Mouse (Mus musculus) forebrain, embryonic 14.5 days (tissue): ENCODE measurements around the gene Etnppl. TPM values are rescaled to one million over a fixed set of nuclear protein-coding genes. Genes with fewer than 3 reads are reported as not detected.

Experiments
- ATAC-seq: fragments of 200-750 bp; cut with Nextera tagmentation; 2 replicates; pipeline ENCODE4 v1.8.0; 2017; ENCODE audit warnings: mild to moderate bottlenecking, moderate library complexity
- DNase-seq: peaks from one replicate; pipeline ENCODE4 v3.0.0-alpha.2; 2015; ENCODE audit warnings: low spot score
- H3K27ac ChIP-seq: fragments of 300-500 bp; sonication (generic); 2 replicates; pipeline ENCODE4 v1.5.1; 2014; ENCODE audit warnings: low read depth, mild to moderate bottlenecking, control low read depth, low read length, moderate library complexity
- H3K27me3 ChIP-seq: fragments of 300-500 bp; sonication (generic); replicated peaks from 2 replicates; pipeline ENCODE4 v1.6.1; 2014; ENCODE audit warnings: low read length, control low read depth, mixed read lengths; ENCODE audit not compliant: control insufficient read depth, insufficient read depth
- H3K36me3 ChIP-seq: fragments of 300-500 bp; sonication (generic); 2 replicates; pipeline ENCODE4 v1.6.1; 2014; ENCODE audit warnings: low read length, control low read depth; ENCODE audit not compliant: control insufficient read depth, insufficient read depth
- H3K4me1 ChIP-seq: fragments of 300-500 bp; sonication (generic); 2 replicates; pipeline ENCODE4 v1.6.1; 2014; ENCODE audit warnings: antibody characterized with exemption, low read length, control low read depth; ENCODE audit not compliant: control insufficient read depth, insufficient read depth
- H3K4me2 ChIP-seq: fragments of 300-500 bp; sonication (generic); 2 replicates; pipeline ENCODE4 v1.6.1; 2014; ENCODE audit warnings: mild to moderate bottlenecking, control low read depth, low read length
- H3K4me3 ChIP-seq: fragments of 300-500 bp; sonication (generic); 2 replicates; pipeline ENCODE4 v1.5.1; 2014; ENCODE audit warnings: low read depth, low read length, control low read depth
- H3K9ac ChIP-seq: fragments of 300-500 bp; sonication (generic); 2 replicates; pipeline ENCODE4 v1.6.1; 2014; ENCODE audit warnings: mild to moderate bottlenecking, low read length, control low read depth, moderate library complexity
- H3K9me3 ChIP-seq: fragments of 300-500 bp; sonication (generic); replicated peaks from 2 replicates; pipeline ENCODE4 v1.6.1; 2016; ENCODE audit warnings: low read length, control low read depth, mixed read lengths; ENCODE audit not compliant: control insufficient read depth
- WGBS: fragments of 180-500 bp; shearing (Covaris S2); extraction: QIAGEN DNeasy Blood & Tissue Kit; methylation state at CpG from one replicate; pipeline ENCODE4 v1.1.7; 2014; 5-methylcytosine and 5-hydroxymethylcytosine counted together
- polyA plus RNA-seq: library from polyadenylated mRNA; unstranded; fragments of >200 nt; fragmentation: Nextera tagmentation; extraction: Ambion mirVana; gene quantifications from 2 replicates; pipeline ENCODE4 v1.2.1, GENCODE M21; 2014

Etnppl gene
- polyA plus RNA-seq, 1 experiment from 2014 or later = not detected

DNA sequence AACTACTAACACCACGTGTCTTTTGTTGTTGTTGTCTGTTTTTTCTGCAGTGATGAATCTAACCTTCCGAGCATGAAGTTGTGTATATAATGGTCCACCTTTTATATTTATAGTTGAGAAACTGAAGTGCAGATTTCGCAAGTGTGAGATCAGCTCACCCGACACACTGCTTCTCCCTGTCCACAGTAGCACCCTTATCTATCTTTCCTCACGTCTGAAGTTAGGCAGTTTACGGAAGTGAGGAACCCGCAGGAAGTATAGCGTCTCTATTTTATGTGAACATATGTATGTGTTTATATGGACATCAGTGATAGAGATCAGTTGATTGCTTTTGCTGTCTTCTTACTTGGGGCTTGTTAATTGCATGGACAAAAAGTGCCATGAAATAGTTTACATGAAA lies 22.2 kb upstream of the Etnppl start:
- 92% methylated on average over 8 of the region's 8 CpGs for WGBS
- Histone ChIP-seq H3K4me2 (no peak overlapping the region), H3K9ac (no peak overlapping the region), H3K4me3 (no peak overlapping the region), H3K9me3 (no peaks in the 10 kb centered on the region), H3K36me3 (no peaks in the 10 kb centered on the region), H3K27ac (no peak overlapping the region), H3K4me1 (no peaks in the 10 kb centered on the region), H3K27me3 (no peaks in the 10 kb centered on the region)
- ATAC-seq = no peak
- no peak for DNase-seq

DNA sequence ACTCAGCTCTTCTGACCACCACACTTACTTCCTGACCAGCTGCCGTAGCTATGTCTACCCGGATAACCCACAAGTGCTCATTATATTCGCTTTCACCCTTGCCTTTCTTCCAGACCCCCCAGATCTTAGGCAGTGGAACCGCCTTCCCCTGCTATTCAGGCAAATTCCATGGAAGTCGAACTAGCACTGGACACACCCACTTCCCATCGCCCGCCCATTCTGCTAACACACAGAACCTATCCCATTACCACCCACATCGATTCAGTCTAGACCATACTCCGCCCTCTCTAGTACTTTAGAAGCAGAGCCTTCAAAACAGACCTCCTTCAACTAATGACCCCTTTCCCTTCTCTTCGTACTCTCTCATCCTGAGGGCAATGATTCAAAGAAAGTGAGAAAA lies 15.8 kb upstream of the Etnppl start:
- Histone ChIP-seq H3K4me2 (no peak overlapping the region), H3K4me3 (no peak overlapping the region), H3K27me3 (no peaks in the 10 kb centered on the region), H3K4me1 (no peaks in the 10 kb centered on the region), H3K27ac (no peak overlapping the region), H3K9me3 (no peaks in the 10 kb centered on the region), H3K9ac (no peak overlapping the region), H3K36me3 (no peaks in the 10 kb centered on the region)
- DNase-seq (no peak), ATAC-seq (no peak)
- 74% methylated on average over 10 of the region's 10 CpGs for WGBS

DNA sequence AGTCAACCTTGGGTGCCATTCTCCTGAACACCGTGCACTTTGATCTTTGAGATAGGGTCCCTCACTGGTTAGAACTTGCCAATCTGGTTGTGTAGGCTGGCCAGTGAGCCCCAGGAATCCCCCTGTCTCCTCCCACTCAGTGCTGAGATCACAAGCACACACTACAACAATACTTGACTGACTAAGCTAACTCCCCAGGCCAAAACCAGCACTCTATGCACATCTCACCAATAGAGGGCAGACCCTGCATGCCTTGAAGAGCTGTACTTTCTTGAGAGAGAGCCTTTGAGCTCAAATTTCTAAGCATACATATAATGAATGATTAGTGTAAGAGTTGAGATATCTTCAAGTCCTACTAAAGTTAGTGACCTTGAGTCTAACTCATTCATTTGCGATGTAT lies 9.3 kb upstream of the Etnppl start:
- ATAC-seq = no peak
- peak; percentile 24 for DNase-seq
- H3K27ac ChIP-seq = no peak overlapping the region
- H3K9ac ChIP-seq = no peak overlapping the region
- H3K9me3 ChIP-seq = no peaks in the 10 kb centered on the region
- H3K4me1 ChIP-seq = no peaks in the 10 kb centered on the region
- no peak overlapping the region for H3K4me3 ChIP-seq
- 92% methylated on average over 2 of the region's 2 CpGs for WGBS
- H3K4me2 ChIP-seq = no peak overlapping the region
- H3K36me3 ChIP-seq = no peaks in the 10 kb centered on the region
- H3K27me3 ChIP-seq = no peaks in the 10 kb centered on the region

DNA sequence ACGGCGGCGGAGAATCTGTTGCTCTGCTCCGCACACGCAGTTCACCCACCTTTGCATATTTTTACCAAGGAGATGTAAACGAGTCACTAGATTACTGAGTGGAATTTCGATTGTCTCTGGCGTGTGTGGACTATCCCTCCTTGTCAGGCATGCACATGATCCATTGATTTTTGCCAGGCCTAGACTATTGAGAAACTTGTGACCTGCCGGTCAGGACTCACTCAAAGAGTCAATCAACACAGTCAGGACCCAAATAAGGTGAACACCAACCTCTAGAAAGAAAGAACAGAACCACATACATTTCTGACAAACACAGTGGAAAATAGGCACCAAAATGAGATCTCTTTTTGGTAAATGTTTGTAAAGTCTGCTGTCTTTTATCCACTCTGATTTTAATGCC lies 2.8 kb upstream of the Etnppl start:
- Histone ChIP-seq H3K27me3 (no peaks in the 10 kb centered on the region), H3K9ac (no peak overlapping the region)
- no peak for ATAC-seq

DNA sequence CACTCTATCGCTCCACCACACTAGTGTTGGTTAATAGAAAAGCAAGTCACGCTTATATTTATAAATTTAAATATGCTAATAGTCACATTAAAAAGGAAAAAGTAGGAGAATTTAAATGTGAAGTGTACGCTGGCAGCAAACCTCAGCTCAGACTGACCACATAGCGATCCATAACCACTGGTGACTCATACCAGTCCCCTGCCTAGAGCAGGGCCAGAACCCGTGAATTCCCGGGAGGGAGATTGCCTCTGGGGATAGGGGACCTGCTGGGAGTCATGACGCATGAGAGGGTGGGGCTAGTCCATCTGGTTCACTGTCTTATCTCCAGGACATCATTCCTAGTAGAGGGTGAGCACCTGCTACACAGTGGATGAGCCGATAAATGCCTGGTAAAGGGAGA lies 1.6 kb upstream of the Etnppl start:
- Histone ChIP-seq H3K9me3 (no peaks in the 10 kb centered on the region), H3K4me2 (no peak overlapping the region), H3K36me3 (no peaks in the 10 kb centered on the region), H3K4me3 (no peak overlapping the region), H3K27me3 (no peaks in the 10 kb centered on the region), H3K27ac (no peak overlapping the region), H3K9ac (no peak overlapping the region), H3K4me1 (no peaks in the 10 kb centered on the region)
- WGBS = 62% methylated on average over 8 of the region's 8 CpGs
- ATAC-seq (no peak), DNase-seq (no peak)

More for the DNA sequence above, 2.8 kb upstream of the Etnppl start:
- H3K27ac ChIP-seq = no peak overlapping the region
- DNase-seq = no peak
- no peaks in the 10 kb centered on the region for H3K4me1 ChIP-seq
- H3K4me2 ChIP-seq = no peak overlapping the region
- WGBS = 92% methylated on average over 9 of the region's 9 CpGs
- H3K4me3 ChIP-seq = no peak overlapping the region
- H3K36me3 ChIP-seq = no peaks in the 10 kb centered on the region
- H3K9me3 ChIP-seq = no peaks in the 10 kb centered on the region

DNA sequence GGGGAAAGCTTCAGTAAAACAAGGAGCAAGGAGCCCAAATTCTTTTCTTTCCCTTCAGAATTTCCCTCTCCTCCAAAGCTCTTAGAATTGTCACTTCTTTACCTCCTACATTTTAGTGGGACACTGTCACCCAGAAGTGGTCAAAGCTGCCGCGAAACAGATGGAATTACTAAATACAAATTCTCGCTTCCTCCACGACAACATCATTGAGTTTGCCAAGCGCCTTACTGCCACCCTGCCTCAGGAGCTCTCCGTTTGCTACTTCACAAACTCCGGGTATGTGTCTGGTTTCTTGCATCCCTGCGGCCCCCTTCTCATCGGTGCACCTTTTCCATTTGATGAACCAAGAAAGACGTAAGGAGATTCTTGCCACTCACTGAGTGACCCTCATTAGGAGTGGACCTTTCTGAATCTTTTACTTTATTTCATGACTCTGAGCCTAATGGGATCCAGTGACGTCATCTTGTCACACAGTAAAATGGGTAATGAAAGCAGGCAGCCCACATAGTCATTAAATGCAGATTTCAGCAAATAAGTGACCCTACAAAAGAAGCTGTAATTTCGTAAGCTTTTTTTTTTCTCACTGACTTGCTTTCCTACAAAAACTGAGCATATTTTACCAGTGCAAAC lies 3.4 kb downstream of the Etnppl start:
- WGBS = 62% methylated on average over 12 of the region's 12 CpGs
- ATAC-seq = no peak; the same call in 1 of the 2 replicates
- no peak overlapping the region for H3K9ac ChIP-seq
- no peak overlapping the region for H3K4me3 ChIP-seq
- H3K9me3 ChIP-seq = no peaks in the 10 kb centered on the region
- H3K4me2 ChIP-seq = no peak overlapping the region
- no peaks in the 10 kb centered on the region for H3K36me3 ChIP-seq
- H3K27me3 ChIP-seq = no peaks in the 10 kb centered on the region
- no peaks in the 10 kb centered on the region for H3K4me1 ChIP-seq
- H3K27ac ChIP-seq = no peak overlapping the region
- DNase-seq = peak; percentile 35

DNA sequence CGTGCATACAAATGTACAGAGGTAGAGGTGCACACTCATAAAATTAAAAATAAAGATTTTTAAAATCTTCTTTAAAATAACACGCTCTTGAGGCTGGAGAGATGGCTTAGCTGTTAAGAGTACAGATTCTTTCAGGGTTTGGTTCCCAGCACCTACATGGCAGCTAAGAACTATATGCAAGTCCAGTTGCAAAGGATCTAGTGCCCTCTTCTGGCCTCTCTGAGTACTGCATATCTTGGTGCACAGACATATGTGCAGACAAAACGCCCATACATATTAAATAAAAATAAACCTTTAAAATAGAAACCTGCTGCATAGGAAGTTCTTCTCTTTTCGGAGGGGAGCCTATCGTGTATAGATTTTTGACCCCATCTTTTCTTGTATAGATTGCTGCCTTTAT lies 11.1 kb downstream of the Etnppl start:
- ATAC-seq (no peak), DNase-seq (no peak)
- 93% methylated on average over 5 of the region's 5 CpGs for WGBS
- Histone ChIP-seq H3K4me3 (no peak overlapping the region), H3K36me3 (no peaks in the 10 kb centered on the region), H3K9ac (no peak overlapping the region), H3K9me3 (no peaks in the 10 kb centered on the region; the same call in 1 of the 2 replicates), H3K4me1 (no peaks in the 10 kb centered on the region), H3K4me2 (no peak overlapping the region), H3K27me3 (no peaks in the 10 kb centered on the region), H3K27ac (no peak overlapping the region)

DNA sequence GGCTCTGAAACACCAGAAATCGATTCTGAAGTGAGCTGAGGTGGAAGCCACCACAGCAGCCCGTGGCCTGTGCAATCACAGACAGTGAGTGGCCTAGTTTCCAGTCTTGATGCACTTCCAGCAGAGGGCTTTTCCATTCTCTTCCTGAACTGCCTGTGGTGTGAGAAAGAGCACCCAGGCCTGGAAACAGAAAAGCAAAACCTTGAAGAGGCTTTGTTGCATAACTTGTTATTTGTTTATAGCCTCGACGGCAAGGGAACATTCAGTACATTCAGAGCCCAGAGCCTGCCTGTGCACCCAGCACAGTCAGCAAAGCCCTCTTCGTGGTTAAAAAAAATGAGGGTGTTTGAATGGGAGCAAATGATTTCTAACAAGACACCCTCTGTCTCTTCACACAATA lies 16.6 kb downstream of the Etnppl start:
- Histone ChIP-seq H3K4me3 (no peak overlapping the region), H3K4me2 (no peak overlapping the region), H3K4me1 (no peaks in the 10 kb centered on the region), H3K36me3 (no peaks in the 10 kb centered on the region), H3K9ac (no peak overlapping the region), H3K27ac (no peak overlapping the region), H3K27me3 (no peaks in the 10 kb centered on the region), H3K9me3 (no peaks in the 10 kb centered on the region)
- DNase-seq (no peak), ATAC-seq (no peak)
- WGBS = 80% methylated on average over 5 of the region's 5 CpGs

DNA sequence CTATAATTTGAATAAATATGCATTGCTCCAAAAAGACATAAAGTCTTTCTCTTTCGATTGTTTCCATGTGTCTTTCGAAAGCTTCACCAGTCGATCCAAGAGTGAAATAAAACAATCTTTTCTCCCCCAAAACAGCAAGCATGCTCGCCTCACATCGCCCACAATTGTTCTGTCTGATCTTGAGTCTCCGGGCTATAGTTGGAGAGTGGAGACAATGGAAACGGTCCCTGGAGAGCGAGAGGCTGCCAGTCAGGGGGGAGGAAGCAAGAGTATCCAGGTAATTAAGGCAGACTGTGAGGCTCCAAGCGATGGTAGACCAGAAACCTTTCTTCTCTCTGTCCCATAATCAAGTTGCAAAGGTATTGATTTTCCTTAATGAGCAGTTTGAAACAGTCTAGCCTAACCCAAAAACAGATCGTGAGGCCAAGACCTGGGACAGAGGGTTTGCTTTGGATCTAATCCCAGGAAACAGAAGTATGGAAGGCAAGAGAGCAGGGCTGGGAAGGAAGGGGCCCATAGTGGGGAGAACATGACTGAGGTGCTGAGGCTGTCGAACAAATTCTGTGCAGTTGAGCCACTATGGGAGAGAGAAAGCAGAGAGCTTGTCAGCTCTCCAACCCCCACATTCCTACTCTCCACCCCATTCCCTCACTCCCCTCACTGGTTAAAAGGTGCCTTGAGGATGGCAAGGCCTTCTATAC lies 29.0 kb downstream of the Etnppl start:
- Histone ChIP-seq H3K4me1 (no peaks in the 10 kb centered on the region), H3K9me3 (no peaks in the 10 kb centered on the region), H3K4me3 (no peak overlapping the region), H3K9ac (no peak overlapping the region), H3K27me3 (no peaks in the 10 kb centered on the region), H3K27ac (no peak overlapping the region), H3K36me3 (no peaks in the 10 kb centered on the region), H3K4me2 (no peak overlapping the region)
- WGBS = 56% methylated on average over 11 of the region's 11 CpGs
- DNase-seq = no peak
- ATAC-seq = no peak
